Mouse (Mus musculus): ENCODE data around the gene Kifc1. TPM values are rescaled to one million over a fixed set of nuclear protein-coding genes. Genes with fewer than 3 reads are reported as not detected.
"Not testable (repeated sequence)": the region's sequence is repeated elsewhere in the genome, so short reads cannot be mapped to it uniquely, and the experiment has no call there.

The Kifc1 gene
- polyA plus RNA-seq, 1 experiment from 2014 or later = 54.0 TPM

DNA sequence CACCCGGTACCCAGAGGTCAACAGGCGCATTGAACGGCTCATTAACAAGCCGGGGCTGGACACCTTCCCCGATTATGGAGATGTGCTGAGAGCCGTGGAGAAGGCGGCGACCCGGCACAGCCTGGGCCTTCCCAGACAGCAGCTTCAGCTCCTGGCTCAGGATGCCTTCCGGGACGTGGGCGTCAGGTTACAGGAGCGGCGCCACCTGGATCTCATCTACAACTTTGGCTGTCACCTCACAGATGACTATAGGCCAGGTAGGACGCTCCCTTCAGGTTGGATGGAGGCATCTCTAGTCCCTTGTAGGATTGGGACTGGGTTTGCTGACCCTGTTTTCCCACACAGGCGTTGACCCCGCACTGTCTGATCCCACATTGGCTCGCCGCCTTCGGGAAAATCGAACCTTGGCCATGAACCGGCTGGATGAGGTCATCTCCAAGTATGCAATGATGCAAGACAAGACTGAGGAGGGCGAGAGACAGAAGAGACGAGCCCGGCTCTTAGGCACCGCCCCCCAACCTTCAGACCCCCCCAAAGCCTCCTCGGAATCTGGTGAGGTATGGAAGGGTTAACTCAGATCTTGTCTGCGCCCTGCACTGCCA lies 21.5 kb upstream of the Kifc1 start:
- CTCF ChIA-PET = no interaction called here
- in situ Hi-C loops (cut with MboI; ENCODE audit: low pct_unique_long_range_greater_than_20kb) = no loop called here
- DNase-seq (ENCODE audit: low read depth, low spot score) (no peak), ATAC-seq (no peak)
- POLR2A ChIA-PET = interaction anchor here (0.6 to 1.0 kb wide), 2 partner anchors 18 to 90 kb away, joined by 3 read pairs; partner anchors contain the start of gene Rgl2
- H3K27me3 ChIP-seq = no peaks in the 10 kb centered on the region
- TF ChIP-seq CTCF (IDR thresholded peaks at IDR 0.05) = no peak

DNA sequence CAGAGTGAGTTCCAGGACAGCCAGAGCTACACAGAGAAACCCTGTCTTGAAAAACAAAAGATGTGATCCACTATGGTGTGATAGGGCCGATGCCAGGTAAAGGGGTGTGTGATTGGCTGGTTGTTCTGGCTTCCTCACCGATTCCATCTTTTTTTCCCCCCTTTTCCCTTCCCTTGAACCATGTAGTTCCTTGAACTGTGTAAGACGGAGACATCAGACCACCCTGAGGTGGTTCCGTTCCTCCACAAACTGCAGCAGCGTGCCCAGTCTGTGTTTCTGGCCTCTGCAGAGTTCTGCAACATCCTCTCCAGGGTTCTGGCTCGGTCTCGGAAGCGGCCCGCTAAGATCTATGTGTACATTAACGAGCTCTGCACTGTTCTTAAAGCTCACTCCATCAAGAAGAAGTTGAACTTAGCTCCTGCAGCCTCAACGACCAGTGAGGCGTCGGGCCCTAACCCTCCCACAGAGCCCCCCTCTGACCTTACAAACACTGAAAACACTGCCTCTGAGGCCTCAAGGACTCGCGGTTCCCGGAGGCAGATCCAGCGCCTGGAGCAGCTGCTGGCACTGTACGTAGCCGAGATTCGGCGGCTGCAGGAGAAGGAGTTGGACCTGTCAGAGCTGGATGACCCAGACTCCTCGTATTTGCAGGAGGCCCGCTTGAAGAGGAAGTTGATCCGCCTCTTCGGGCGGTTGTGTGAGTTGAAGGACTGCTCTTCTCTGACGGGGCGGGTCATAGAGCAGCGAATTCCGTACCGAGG lies 20.8 kb upstream of the Kifc1 start:
- ATAC-seq = no peak

DNA sequence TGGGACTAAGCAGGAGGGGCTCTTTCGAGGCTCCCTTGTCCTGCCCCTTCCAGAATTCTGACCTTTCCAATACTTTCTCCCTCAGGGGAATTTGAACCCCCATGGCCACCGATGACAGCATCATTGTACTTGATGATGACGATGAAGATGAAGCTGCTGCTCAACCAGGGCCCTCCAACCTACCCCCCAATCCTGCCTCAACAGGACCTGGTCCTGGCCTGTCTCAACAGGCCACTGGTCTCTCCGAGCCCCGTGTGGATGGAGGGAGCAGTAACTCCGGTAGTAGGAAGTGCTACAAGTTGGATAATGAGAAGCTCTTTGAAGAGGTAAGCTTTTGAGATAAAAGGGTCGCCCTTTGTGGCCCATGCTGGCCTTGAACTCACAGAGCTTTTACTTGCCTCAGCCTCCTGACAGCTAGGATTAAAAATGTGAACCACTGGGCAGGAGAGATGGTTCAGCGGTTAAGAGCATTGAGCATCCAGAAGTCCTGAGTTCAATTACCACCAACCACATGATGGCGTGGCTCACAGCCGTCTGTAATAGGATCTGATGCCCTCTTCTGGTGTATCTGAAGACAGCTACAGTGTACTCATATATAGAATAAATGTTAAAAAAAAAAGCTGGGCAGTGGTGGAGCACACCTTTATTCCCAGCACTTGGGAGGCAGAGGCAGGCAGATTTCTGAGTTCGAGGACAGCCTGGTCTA lies 20.0 kb upstream of the Kifc1 start:
- H3K27me3 ChIP-seq = no peaks in the 10 kb centered on the region
- ChIA-PET POLR2A (interaction anchor here (1.0 kb wide), 1 partner anchor 19 kb away, joined by 3 read pairs; the partner anchor contains the start of gene Rgl2), CTCF (interaction anchor here (1.3 to 4.9 kb wide), 3 partner anchors 14 to 20 kb away, joined by 4 to 38 read pairs (median 5); no protein-coding TSS in a partner anchor)
- TF ChIP-seq CTCF (IDR thresholded peaks at IDR 0.05) = no peak
- DNase-seq (ENCODE audit: low read depth, low spot score) (no peak), ATAC-seq (no peak)
- in situ Hi-C loops (cut with MboI; ENCODE audit: low pct_unique_long_range_greater_than_20kb) = no loop called here

More for the DNA sequence above, 20.8 kb upstream of the Kifc1 start:
- in situ Hi-C loops (cut with MboI; ENCODE audit: low pct_unique_long_range_greater_than_20kb) = no loop called here
- H3K27me3 ChIP-seq = no peaks in the 10 kb centered on the region
- CTCF ChIA-PET = interaction anchor here (1.3 to 4.9 kb wide), 3 partner anchors 15 to 20 kb away, joined by 4 to 38 read pairs (median 5); no protein-coding TSS in a partner anchor
- POLR2A ChIA-PET = interaction anchor here (1.0 kb wide), 1 partner anchor 18 kb away, joined by 3 read pairs; the partner anchor contains the start of gene Rgl2
- DNase-seq (ENCODE audit: low read depth, low spot score) = no peak
- no peak for TF ChIP-seq CTCF (IDR thresholded peaks at IDR 0.05)

DNA sequence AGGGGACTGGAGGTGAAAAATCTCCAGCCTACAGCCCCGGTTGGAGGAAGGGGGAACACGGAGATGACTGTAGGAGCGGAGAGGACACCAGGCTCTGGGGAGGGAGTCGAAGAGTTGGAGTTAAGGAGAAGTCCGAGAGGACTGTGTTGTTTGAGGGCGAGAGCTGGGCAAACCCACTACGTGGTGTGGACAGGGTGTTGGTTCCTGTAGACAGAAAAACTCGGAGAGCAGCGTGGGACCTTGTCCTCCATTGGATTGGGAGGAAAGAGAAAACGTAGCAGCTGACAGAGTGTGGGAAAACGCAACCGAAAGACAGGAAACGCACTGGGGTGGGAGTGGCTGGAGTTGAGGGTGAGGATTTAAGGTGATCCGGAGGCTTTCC lies 19.4 kb upstream of the Kifc1 start:
- peak; percentile 10 for ATAC-seq

DNA sequence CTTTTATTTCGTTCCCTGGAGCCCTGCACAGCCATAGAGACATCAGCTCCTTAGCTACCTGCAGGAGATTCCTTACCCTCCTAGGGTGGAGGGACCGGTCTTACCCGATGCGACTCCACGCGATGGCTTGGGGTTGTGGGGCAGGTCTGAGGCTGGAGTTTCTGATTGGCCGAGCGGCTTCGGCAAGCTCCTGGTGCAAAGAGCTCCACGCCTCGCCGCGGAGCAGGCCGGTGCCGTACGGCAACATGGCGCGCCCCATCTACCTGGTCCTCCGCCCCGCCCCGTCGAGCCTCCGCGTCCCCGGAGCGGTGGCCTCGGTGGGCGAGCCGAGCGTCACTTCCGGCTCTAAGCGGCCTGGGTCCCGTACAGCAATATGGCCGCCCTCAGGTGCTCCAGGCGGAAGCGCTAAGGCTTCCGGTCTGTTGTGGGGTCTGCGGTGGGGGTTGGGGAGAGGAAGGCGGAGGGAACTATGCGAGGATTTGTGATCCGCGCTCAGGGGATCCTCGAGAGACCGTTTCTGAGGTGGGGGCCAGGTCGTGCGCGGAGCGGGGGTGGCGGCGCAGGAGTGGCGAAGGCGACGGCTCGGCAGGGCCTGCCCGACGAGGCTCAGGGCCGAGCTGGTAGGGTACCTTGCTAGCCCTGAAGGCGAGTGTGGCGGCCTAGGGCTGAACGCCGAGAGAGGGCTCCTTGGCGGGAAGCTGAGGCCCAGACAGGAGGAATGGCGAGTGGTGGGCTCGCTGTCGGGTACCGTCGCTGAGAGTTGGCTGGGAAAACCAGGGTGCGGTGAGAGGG lies 18.8 kb upstream of the Kifc1 start, which contains the start of gene Daxx:
Gene Daxx, plus strand, starts transcription at position 338 of the 792 bp plus-strand sequence.
- H3K27me3 ChIP-seq = no peaks in the 10 kb centered on the region
- in situ Hi-C loops (cut with MboI; ENCODE audit: low pct_unique_long_range_greater_than_20kb) = no loop called here
- DNase-seq (ENCODE audit: low read depth, low spot score) (peak; percentile 89), ATAC-seq (peak; percentile 96)
- no peak for TF ChIP-seq CTCF (IDR thresholded peaks at IDR 0.05)
- ChIA-PET POLR2A (interaction anchor here (1.2 to 1.7 kb wide), 3 partner anchors 11 to 46 kb away, joined by 3 to 8 read pairs (median 4); partner anchors contain the start of genes Rps18 and Vps52), CTCF (interaction anchor here (1.5 to 4.9 kb wide), 3 partner anchors 13 to 18 kb away, joined by 3 to 38 read pairs (median 5); partner anchors contain the start of gene Kifc1)

More for the DNA sequence above, 19.4 kb upstream of the Kifc1 start:
- no peak for TF ChIP-seq CTCF (IDR thresholded peaks at IDR 0.05)
- in situ Hi-C loops (cut with MboI; ENCODE audit: low pct_unique_long_range_greater_than_20kb) = no loop called here
- no peak for DNase-seq (ENCODE audit: low read depth, low spot score)
- H3K27me3 ChIP-seq = no peaks in the 10 kb centered on the region
- POLR2A ChIA-PET = interaction anchor here (1.7 kb wide), 1 partner anchor 45 kb away, joined by 8 read pairs; the partner anchor contains the start of genes Rps18 and Vps52
- CTCF ChIA-PET = interaction anchor here (1.3 to 4.9 kb wide), 3 partner anchors 13 to 19 kb away, joined by 4 to 38 read pairs (median 5); no protein-coding TSS in a partner anchor

DNA sequence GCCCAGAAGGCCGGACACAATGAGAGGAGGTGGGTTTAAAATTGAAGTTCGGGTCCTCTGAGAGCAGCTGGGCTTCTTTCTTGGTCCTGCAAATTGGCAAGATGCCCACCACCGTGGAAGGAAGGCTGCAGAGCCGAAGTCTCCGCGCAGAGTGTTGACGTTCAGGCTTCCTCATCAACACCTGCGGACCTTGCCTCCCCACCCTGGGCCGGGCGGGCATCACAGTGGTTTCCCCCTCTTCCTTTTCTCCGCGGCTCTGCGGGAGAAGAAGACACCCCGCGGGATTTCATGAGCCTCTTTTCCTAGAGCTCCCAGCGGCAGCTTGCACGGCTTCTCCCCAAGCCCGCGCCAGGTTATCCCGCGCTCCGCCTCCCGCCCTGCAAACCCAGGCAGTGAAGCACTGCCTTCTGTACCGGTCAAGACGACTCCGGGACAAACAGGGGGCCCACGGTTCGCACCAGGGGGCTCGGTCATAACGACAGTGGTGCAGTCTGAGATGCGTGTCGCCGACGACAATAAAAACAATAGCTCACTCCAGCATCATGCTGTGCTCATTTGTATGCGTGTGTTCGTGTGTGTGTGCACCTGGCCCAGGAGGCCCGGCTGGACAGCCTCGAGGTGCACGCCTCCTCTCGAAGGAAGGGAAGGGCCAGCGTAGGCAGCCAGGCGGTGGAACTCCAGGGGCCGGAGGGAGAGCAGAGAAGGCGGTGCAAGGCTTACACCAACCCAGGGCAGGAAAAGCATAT lies 18.0 kb upstream of the Kifc1 start:
- no peaks in the 10 kb centered on the region for H3K27me3 ChIP-seq
- no peak for TF ChIP-seq CTCF (IDR thresholded peaks at IDR 0.05)
- ATAC-seq = peak; percentile 44
- POLR2A ChIA-PET = interaction anchor here (0.5 to 1.7 kb wide), 4 partner anchors 11 to 47 kb away, joined by 3 to 8 read pairs (median 4); partner anchors contain the start of genes Rps18 and Vps52
- CTCF ChIA-PET = interaction anchor here (0.8 to 4.9 kb wide), 3 partner anchors 12 to 18 kb away, joined by 3 to 38 read pairs (median 3); partner anchors contain the start of gene Kifc1
- in situ Hi-C loops (cut with MboI; ENCODE audit: low pct_unique_long_range_greater_than_20kb) = no loop called here
- no peak for DNase-seq (ENCODE audit: low read depth, low spot score)

DNA sequence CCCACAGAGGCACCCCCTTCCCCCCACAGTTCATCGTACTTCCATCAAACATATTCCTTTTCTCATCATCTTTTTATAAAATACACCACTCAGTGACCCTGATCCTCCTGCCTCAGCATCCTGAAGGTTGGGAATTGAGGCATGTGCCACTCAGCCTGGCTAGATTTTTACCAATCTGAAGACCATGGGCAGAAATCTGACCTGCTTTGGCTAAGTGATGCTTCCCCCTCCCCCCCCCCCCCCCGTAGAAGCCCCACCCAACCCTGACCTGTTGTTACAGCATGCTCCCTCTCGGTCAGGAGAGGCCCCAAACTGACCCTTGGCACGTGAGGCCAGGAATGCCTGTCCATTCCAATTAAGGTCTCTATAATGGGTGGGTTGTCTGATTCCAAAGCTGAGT lies 14.4 kb upstream of the Kifc1 start, which contains the start of gene Platr17:
Gene Platr17, plus strand, starts transcription at position 301 of the 400 bp plus-strand sequence.
- in situ Hi-C loops (cut with MboI; ENCODE audit: low pct_unique_long_range_greater_than_20kb); H3K27me3 ChIP-seq; DNase-seq (ENCODE audit: low read depth, low spot score); CTCF ChIA-PET; ATAC-seq; POLR2A ChIA-PET: not testable (repeated sequence)

DNA sequence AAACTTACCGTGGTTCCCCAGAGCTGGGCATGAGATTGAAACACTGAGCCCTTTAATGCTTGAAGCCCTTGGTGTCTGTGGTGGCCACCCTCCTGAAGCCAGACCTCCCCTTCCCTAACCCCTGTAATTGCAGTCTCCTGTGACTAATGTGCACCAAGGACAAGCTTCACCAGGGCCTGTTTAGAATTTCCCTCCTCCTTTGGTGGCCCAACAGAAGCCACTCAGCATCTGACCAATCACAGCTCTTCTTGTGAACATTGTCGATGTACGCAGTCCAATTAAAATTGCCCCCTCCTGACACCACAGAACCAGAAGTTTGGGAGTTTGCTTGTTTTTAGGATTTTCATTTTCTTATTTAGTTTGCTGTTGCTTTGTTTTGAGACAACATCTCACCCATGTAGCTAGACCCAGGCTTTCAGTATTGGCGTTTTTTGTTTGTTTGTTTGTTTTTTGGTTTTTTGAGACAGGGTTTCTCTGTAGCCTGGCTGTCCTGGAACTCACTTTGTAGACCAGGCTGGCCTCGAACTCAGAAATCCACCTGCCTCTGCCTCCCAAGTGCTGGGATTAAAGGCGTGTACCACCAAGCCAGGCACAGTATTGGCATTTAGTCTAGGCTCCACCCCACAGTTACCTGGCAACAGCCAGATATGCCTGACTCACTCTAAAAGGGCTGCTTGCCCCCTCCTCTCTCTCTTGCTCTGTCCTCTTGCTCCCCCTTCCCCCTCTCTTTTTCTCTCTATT lies 13.6 kb upstream of the Kifc1 start:
- CTCF ChIA-PET; ATAC-seq; H3K27me3 ChIP-seq; POLR2A ChIA-PET; DNase-seq (ENCODE audit: low read depth, low spot score); in situ Hi-C loops (cut with MboI; ENCODE audit: low pct_unique_long_range_greater_than_20kb): not testable (repeated sequence)
